Mouse (Mus musculus) gastrocnemius, adult 2 months (tissue): ENCODE results near the gene Acly. TPM values are rescaled to one million over a fixed set of nuclear protein-coding genes. Genes with fewer than 3 reads are reported as not detected.
A peak's percentile ranks its signal among the peaks of the same experiment; 100 is the strongest.

ENCODE experiments used
- DNase-seq: peaks from one replicate; pipeline ENCODE4 v3.0.0; 2022
- H3K27ac ChIP-seq: fragments of 200-600 bp; 2 replicates; pipeline ENCODE4 v1.8.1; 2022; ENCODE audit warnings: mild to moderate bottlenecking
- H3K4me3 ChIP-seq: fragments of 200-600 bp; 2 replicates; pipeline ENCODE4 v1.8.1; 2022; ENCODE audit warnings: mild to moderate bottlenecking, moderate library complexity
- CTCF ChIP-seq: fragments of 200-600 bp; IDR thresholded peaks from 2 replicates; pipeline ENCODE4 v1.8.1; 2022; ENCODE audit warnings: antibody characterized with exemption, mild to moderate bottlenecking, moderate library complexity
- intact Hi-C: fragments of 180-260 bp; cut with DNase I; formaldehyde crosslinking; loops from one replicate; pipeline ENCODE4 v1.15.1; 2025
- total RNA-seq, 2 experiments: library from RNA; stranded (reverse); gene quantifications; 2 replicates each; pipeline ENCODE4 v1.2.3; 2021

Gene Acly
- total RNA-seq, 2 experiments from 2014 or later = 10.3 to 19.0 TPM

DNA sequence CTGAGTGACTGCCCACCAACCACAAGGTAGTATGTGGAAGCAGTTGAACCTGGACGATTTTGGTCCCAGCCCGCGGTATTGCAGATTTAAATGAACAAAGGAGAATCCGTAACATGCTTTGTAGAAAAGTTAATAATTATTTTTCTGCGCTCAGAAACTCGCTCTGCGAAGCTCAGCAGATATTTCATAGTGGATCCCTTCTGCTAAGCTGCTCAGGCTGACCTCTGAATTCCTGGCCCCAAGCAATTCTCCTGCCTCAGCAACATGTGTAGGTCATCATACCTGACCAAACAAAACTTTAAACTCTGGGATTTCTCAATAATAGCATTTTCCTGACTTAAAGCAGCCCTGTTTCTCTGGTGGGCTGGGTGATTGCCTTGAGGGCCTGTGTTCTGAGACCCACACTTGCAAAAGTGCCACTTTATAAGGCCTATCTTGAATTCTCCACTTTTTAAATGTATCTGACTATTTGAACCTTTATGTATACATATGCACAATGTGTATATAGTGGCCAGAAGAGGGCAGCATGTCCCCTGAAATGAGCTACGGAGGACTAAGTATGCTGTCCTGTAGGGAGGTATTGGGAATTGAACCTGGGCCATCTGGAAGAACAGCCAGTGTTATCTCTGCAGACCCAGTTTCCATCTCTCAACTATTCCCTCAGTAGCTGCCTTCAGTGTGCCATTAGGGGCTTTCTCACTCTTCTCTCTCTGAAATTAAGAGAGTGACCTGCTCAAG, 41.8 kb downstream of the Acly start:
- H3K27ac ChIP-seq = no peak overlapping the region
- no peak overlapping the region for H3K4me3 ChIP-seq
- peak; percentile 36 for DNase-seq
- intact Hi-C loops = loop anchor here (5.0 kb wide), 1 partner anchor 71 kb away; no protein-coding TSS in a partner anchor
- peak; percentile 53 for TF ChIP-seq CTCF

DNA sequence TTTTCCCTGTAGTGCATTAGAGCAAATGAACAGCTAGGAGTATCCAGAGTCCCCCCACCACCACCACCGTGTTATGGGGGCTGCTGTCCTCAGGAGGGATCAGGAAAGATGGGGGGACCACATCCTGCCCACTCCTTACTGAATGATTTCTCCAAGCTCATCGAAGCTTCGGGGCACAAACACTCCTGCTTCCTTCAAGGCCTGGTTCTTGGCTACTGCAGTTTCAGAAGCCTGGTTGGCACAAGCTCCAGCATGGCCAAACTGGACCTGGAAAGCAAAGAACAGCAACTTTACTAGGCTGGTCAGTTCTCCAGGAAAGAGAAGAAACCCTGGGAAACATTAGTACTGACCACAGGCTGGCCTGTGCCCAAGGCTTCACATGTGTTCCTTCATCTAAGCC, 43.3 kb downstream of the Acly start:
- TF ChIP-seq CTCF = no peak
- intact Hi-C loops = no loop called here
- no peak for DNase-seq

DNA sequence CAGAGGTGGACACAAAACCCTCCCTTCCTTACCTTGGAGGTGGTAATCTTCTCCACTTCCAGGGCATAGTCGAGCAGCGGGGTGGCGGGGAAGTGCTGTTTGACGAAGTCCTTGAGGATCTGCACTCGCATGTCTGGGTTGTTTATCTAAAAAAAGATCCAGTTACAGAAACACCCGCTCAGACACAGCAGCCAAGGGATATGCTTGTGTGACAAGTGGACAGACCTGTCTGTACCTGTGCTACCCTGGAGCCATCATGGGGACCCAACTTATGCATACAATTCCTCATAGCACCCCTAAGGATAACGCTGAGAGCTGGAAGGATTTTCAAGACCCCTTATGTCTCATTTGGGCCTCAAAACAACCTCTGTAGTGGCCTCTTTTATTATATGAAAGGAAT, 48.6 kb downstream of the Acly start:
- no peak for TF ChIP-seq CTCF
- Histone ChIP-seq H3K27ac (no peak overlapping the region), H3K4me3 (no peak overlapping the region)
- DNase-seq = no peak
- intact Hi-C loops = no loop called here

More for the DNA sequence above, 43.3 kb downstream of the Acly start:
- Histone ChIP-seq H3K27ac (no peak overlapping the region), H3K4me3 (no peak overlapping the region)

DNA sequence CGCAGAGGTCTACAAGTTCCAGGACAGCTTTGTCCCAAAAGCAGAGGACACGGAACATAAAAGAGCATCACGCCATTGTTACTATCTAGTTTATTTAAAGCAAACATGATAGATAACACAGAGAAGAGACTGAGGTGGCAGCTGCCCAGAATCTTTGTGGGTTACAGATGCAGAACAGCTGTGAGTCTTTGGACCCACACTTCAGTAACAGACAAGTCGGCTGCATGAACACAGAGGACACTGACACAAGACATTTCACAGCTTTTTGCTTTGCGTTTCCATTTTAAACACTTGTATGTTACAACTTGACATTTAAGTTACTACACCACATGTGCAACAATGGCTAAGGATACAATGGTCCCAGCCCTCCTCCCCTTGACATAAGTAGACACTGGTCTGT, 51.5 kb downstream of the Acly start:
- intact Hi-C loops = no loop called here
- Histone ChIP-seq H3K4me3 (no peak overlapping the region), H3K27ac (no peak overlapping the region)
- DNase-seq = no peak
- no peak for TF ChIP-seq CTCF

DNA sequence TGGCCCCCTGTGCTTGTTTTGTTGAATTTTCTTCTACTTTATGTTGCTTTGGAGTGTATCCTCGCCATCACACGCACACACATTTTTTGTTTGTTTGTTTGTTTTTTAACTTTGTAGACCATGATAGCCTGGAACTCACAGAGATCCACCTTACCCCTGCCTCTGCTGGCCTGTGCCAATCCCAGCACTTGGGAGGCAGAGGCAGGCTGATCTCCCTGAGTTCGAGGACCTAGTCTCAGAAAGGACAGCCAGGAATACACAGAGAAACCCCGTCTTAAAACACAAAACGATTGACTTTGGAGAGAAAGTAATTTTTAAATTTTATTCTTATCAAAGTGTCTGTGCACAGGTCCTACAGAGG, 54.9 kb downstream of the Acly start:
- intact Hi-C loops = loop anchor here (2.0 to 5.0 kb wide), 2 partner anchors 46 to 111 kb away; no protein-coding TSS in a partner anchor
- DNase-seq = no peak
- peak overlapping the region; percentile 86 for H3K4me3 ChIP-seq
- H3K27ac ChIP-seq = peak overlapping the region; percentile 94
- TF ChIP-seq CTCF = no peak

DNA sequence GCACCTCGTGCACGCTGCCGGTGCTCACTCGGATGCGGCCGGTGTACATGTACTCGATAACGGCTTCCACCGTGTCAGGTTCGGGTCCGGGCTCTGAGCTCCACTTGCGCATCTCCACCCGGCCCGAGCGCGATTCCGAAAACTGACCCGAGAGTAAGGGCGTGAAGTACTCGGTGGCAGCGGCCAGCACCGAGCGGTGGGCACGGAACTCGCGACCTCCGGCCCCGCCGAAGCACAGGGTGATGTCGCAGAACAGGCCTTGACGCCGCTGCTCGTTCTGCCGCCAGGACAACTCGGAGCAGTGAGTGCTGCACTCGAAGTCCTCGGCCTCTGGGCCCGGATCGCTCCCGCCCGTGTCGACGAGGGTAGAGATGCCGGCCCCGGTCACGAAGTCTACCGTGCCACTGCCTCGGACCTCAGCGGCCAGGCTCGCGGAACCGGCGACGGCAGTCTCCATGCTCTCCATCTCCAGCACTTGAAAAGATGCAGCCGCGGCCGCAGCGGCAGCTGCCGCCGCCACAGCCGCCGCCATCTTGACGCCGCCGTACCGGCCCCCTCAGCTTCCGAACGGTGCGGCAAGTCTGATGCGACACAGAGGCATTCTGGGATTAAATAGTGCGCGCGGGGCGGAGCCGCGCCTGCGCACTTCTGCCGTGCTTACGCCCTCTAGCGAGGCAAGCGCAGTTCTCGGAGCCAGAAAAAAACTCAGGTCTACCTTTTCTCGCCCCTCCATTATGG, 55.4 kb downstream of the Acly start, which contains the start of gene Klhl11:
Gene Klhl11 (minus strand): TSS at position 545 of the 738 bp plus-strand sequence.
- peak within 1 kb of the TSS; percentile 94 for H3K27ac ChIP-seq
- peak; percentile 84 for TF ChIP-seq CTCF
- intact Hi-C loops = loop anchor here (2.0 to 5.0 kb wide), 2 partner anchors 46 to 110 kb away; no protein-coding TSS in a partner anchor
- peak; percentile 94 for DNase-seq
- H3K4me3 ChIP-seq = peak within 1 kb of the TSS; percentile 86

DNA sequence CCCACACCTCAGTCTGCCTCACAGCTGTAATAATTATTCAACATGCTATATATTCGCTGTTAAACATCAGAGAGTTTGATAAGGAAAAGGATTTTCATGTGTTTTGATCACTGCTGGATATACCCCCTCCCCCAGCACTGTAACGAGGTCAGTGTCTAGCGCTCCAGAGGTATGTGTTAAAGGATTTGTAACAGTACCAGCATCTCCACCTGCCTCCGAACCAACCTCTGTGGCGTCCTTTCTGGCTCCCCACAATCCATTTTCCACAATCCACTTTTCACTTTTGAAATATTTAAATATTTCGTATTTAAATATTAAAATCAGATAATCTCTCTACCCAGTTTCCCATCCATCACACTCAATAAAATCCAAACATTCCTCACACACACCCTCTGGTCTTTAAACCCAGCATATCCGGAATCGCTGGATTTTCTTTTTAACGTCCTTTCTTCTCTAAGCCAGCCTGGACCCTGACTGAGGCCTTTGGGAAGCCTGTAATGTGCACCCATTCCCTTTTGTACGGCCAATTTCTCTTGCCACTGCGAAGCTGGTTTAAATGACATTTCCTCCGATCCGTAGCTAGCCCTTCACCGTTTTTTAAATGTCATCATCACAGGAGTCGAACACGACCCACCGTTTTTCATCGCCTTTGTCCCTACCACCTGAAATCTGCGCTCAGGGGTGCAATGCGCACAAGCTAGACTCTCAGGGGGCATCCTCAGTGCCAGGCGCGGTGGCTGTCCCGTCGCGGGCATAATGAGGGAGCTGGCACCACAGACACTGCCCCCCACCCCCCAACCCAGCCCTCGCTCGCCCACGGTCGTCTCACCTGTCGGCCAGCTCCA, 56.2 kb downstream of the Acly start:
- DNase-seq = no peak
- peak overlapping the region; percentile 94 for H3K27ac ChIP-seq
- TF ChIP-seq CTCF = no peak

DNA sequence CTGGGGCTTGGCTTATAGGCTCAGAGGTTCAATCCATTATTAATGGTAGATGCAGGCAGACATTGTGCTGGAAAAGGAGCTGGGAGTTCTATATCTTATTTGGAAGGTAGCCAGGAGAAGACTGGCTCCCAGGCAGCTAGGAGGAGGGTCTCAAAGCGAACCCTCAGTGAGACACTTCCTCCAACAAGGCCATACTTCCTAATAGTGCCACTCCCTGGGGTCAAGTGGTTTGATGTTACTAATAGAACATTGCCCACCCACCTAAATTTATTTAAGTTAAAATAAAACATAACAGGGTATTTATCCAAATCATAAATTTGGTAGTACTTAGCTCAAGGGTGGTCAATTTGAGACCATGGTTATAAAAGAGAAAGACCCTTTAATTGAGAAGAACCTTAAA, 62.0 kb downstream of the Acly start:
- no peak for TF ChIP-seq CTCF
- DNase-seq = no peak
- Histone ChIP-seq H3K27ac (no peak overlapping the region), H3K4me3 (no peak overlapping the region)
- intact Hi-C loops = no loop called here

More for the DNA sequence above, 56.2 kb downstream of the Acly start:
- intact Hi-C loops = loop anchor here (2.0 to 5.0 kb wide), 2 partner anchors 45 to 109 kb away; no protein-coding TSS in a partner anchor
- H3K4me3 ChIP-seq = peak overlapping the region; percentile 86

DNA sequence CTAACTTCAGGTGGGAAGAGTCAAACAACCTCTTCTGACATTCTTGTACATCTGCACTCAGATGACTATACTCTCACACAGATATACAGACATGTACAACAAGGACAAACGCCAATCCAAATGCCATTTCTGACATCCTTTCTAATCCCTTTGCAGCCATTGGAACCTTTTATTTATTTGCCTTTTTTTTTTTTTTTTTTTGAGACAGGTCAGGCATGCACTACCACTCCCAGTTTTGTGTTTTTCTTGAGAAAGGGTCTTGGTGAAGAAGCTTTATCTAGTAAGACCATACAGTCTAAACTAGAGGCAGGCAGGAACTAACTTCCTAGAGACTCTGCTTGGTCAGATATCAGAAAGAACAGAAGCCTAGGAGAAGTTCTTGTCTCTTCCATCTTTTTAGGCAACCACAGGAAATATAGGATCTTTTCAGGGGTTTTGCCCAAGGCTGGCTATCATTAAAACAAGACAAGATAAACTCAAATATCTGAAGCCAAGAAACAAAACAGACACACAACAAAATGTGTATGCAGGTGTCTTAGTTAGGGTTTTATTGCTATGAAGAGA, 62.5 kb downstream of the Acly start:
- TF ChIP-seq CTCF = no peak
- no peak for DNase-seq
- no peak overlapping the region for H3K4me3 ChIP-seq
- intact Hi-C loops = no loop called here
- H3K27ac ChIP-seq = no peak overlapping the region

DNA sequence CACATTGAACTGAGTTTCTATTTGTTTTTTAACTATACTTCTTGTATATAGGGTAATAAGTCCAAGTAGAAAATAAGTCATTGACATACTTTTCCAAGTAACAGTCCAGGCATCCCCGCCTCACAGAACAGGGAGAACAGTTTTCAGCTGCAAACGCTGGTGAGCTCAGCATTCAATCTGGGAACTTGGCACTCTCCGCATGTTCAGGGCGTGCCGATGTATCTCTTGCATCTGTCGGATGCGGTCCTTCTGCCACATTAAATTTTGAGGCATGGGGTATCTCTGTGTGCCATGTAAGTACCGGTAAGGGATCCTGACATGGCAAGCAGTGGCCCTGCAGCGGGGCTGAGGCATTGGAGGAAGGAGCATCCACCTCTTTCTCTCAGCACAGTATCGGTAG, 65.1 kb downstream of the Acly start:
- Histone ChIP-seq H3K4me3 (no peak overlapping the region), H3K27ac (no peak overlapping the region)
- intact Hi-C loops = no loop called here
- peak; percentile 36 for DNase-seq
- TF ChIP-seq CTCF = no peak

DNA sequence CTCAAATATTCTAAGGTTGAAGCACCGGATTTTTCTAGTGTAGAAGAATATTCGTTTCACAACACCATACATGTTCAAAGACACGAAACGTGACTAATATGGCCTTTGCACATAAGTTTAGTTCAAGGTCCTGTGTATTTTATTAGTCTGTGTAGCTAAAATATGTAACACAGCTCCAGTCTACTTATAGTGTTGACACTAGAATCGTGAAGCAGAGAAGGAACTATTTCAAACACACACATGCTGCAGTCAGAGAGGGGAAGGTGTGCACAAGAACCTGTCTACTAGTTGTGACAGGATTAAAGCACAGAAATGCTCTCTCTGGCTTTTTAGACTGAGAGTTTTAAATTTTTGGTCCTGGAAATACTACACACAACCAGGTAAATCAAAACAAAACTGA, 70.1 kb downstream of the Acly start:
- no peak for TF ChIP-seq CTCF
- no peak overlapping the region for H3K27ac ChIP-seq
- H3K4me3 ChIP-seq = no peak overlapping the region
- DNase-seq = no peak
- intact Hi-C loops = no loop called here

DNA sequence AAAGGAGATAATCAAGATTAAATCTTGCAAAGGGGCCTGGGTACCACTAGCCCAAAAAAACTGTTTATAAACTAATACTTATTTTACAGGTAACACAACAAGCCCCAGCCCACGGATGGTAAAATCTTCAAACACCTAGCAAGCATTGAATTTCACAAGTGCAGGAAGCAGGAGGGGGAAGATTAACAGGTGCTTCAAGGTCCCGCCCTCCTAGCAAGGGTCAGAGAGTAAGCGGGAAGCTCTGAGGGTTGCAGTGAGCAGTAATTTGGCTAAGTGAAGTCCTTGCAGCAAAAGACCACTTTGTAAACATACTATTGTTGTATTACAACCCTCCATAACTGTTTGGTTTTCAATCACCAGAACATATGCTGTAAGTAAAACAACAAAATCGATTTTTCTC, 70.6 kb downstream of the Acly start:
- intact Hi-C loops = no loop called here
- DNase-seq = no peak
- no peak for TF ChIP-seq CTCF
- H3K27ac ChIP-seq = no peak overlapping the region
- H3K4me3 ChIP-seq = no peak overlapping the region
